Mouse (Mus musculus): ENCODE results near the gene 5330417C22Rik. TPM values are rescaled to one million over a fixed set of nuclear protein-coding genes. Genes with fewer than 3 reads are reported as not detected.
A peak's percentile ranks its signal among the peaks of the same experiment; 100 is the strongest.

Gene 5330417C22Rik
- polyA plus RNA-seq, 1 experiment = not detected

DNA sequence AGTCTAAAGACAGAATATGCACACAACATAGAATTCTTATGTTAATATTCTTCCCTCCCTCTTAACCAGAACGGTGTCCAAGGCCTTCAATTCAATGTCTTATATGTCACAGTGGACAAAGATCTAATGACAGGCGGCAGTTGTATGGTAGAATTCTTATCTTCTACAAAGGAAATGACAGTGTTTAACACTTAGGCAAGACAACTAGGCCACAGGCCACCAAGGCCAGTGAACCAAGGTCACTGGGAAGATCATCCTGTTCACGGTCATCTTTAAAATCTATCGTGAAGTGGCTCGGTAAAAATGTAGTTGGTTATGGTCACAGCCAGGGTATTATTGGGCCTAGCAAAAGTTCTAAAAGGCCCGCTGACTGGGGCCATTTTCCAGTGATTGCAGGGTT, 2.4 kb downstream of the 5330417C22Rik start, which contains the start of gene 1700013F07Rik:
Gene 1700013F07Rik, plus strand, starts transcription at position 200 of the 400 bp plus-strand sequence.
- TF ChIP-seq CTCF (IDR thresholded peaks at IDR 0.05; ENCODE audit: borderline replicate concordance, insufficient read depth, low read length) (no peak), POLR2A (IDR thresholded peaks at IDR 0.05; ENCODE audit: low read depth, low read length) (no peak)
- no peaks in the 10 kb centered on the region for H3K4me1 ChIP-seq (ENCODE audit: control insufficient read depth, insufficient read depth, low read length)
- no peak within 1 kb of the TSS for H3K27ac ChIP-seq (ENCODE audit: insufficient read depth, low read length)
- no peak within 1 kb of the TSS for H3K4me3 ChIP-seq (ENCODE audit: insufficient read depth, low read length)

- Histone ChIP-seq H3K4me3 (ENCODE audit: insufficient read depth, low read length) (no peak overlapping the region), H3K27ac (ENCODE audit: insufficient read depth, low read length) (no peak overlapping the region), H3K4me1 (ENCODE audit: control insufficient read depth, insufficient read depth, low read length) (no peaks in the 10 kb centered on the region)
- TF ChIP-seq POLR2A (IDR thresholded peaks at IDR 0.05; ENCODE audit: low read depth, low read length) (no peak), CTCF (IDR thresholded peaks at IDR 0.05; ENCODE audit: borderline replicate concordance, insufficient read depth, low read length) (no peak)
Measured at GRCm38 (mm10) chr3:108533114-108533885, 3.0 kb downstream of the 5330417C22Rik start.

DNA sequence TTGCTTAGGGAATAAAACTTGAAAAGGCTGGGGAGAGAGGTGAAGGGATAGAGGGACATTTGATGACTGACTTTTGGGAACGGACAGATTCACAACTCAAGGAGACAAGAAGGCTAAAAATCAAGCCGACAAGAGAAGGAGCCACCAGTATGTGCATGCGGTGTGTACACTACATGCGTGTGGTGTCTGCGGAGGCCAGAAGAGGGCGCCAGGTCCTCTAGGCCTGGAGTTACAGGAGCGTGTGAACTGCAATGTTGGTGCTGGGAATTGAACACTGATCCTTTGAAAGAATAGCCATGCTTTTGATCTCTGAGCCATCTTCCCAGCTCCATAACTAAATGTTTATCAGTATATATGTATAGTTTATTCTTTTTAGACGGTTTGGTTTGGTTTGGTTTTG, 7.8 kb downstream of the 5330417C22Rik start:
- H3K27ac ChIP-seq (ENCODE audit: insufficient read depth, low read length) = no peak overlapping the region
- TF ChIP-seq POLR2A (IDR thresholded peaks at IDR 0.05; ENCODE audit: low read depth, low read length) (no peak), CTCF (IDR thresholded peaks at IDR 0.05; ENCODE audit: borderline replicate concordance, insufficient read depth, low read length) (peak; percentile 11; the same call in 1 of the 2 replicates)
- no peaks in the 10 kb centered on the region for H3K4me1 ChIP-seq (ENCODE audit: control insufficient read depth, insufficient read depth, low read length)
- H3K4me3 ChIP-seq (ENCODE audit: insufficient read depth, low read length) = no peak overlapping the region

- 0 out of 2 replicates have a peak, but pooled peaks cover 1% of the 10 kb centered on the region for H3K4me1 ChIP-seq (ENCODE audit: control insufficient read depth, insufficient read depth, low read length)
- TF ChIP-seq POLR2A (IDR thresholded peaks at IDR 0.05; ENCODE audit: low read depth, low read length) (no peak), CTCF (IDR thresholded peaks at IDR 0.05; ENCODE audit: borderline replicate concordance, insufficient read depth, low read length) (no peak)
- H3K4me3 ChIP-seq (ENCODE audit: insufficient read depth, low read length) = no peak overlapping the region
- no peak overlapping the region for H3K27ac ChIP-seq (ENCODE audit: insufficient read depth, low read length)
Measured at GRCm38 (mm10) chr3:108523415-108523814, 12.9 kb downstream of the 5330417C22Rik start.

- Histone ChIP-seq H3K4me3 (ENCODE audit: insufficient read depth, low read length) (no peak overlapping the region), H3K27ac (ENCODE audit: insufficient read depth, low read length) (no peak overlapping the region), H3K4me1 (ENCODE audit: control insufficient read depth, insufficient read depth, low read length) (0 out of 2 replicates have a peak, but pooled peaks cover 4% of the 10 kb centered on the region)
- TF ChIP-seq POLR2A (IDR thresholded peaks at IDR 0.05; ENCODE audit: low read depth, low read length) (no peak), CTCF (IDR thresholded peaks at IDR 0.05; ENCODE audit: borderline replicate concordance, insufficient read depth, low read length) (no peak)
Measured at GRCm38 (mm10) chr3:108518276-108518675, 18.1 kb downstream of the 5330417C22Rik start.

DNA sequence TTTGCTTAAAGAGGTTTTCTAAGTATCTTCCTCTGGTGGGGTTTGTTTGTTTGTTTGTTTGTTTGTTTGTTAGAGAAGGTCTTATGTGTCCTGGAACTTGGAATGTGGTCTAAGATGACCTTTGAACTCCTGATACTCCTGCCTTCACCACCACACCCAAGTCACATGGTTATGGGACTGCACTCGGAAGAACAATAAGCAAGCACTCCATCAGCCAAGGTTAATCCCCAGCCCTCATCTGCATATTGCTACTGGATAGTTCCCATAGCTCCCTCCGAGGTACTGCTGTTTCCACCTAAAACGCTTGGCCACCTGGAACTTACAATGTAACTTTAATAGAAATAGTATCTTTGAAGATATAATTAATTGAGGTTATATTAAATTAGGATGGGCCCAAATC, 22.9 kb downstream of the 5330417C22Rik start:
- Histone ChIP-seq H3K27ac (ENCODE audit: insufficient read depth, low read length) (no peak overlapping the region), H3K4me1 (ENCODE audit: control insufficient read depth, insufficient read depth, low read length) (0 out of 2 replicates have a peak, but pooled peaks cover 4% of the 10 kb centered on the region), H3K4me3 (ENCODE audit: insufficient read depth, low read length) (no peak overlapping the region)
- TF ChIP-seq POLR2A (IDR thresholded peaks at IDR 0.05; ENCODE audit: low read depth, low read length) (no peak), CTCF (IDR thresholded peaks at IDR 0.05; ENCODE audit: borderline replicate concordance, insufficient read depth, low read length) (no peak)

DNA sequence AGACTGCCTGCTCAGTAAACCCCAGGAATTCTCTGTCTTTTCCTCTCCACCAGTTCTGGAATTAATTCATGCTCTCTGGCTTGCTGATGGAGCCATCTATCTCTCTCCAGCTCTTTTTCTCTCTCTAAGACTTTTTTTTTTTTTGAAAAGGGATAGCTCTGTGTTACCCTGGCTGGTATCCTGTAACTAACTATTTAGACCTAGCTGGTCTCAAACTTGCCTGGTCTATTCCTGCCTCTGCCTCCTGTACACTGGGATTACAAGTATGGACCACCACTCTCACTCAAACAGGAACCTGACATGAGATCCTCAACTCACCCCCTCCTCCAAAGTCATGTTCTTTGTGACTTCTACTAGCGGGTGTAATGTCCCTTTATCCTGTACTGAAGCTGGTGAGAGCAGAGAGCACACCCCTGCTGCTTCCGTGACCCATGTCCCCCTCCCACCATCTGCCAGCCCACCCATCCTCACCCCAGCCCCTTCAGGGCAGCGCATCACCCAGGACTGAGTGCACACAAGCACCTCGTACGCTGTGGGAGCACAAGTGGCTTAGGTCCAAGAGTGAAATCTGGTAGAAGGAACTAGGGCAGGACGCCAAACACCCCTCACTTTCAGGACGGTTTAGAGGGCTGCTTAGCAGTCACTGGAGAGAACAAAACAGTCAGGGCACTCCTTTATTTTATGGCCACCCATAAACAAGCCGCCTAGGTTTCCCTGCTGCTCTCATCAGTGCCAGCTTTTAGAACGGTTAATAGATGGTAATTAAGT, 25.4 kb downstream of the 5330417C22Rik start:
- H3K4me1 ChIP-seq (ENCODE audit: control insufficient read depth, insufficient read depth, low read length) = no peaks in the 10 kb centered on the region
- no peak overlapping the region for H3K4me3 ChIP-seq (ENCODE audit: insufficient read depth, low read length)
- H3K27ac ChIP-seq (ENCODE audit: insufficient read depth, low read length) = no peak overlapping the region
- no peak for TF ChIP-seq POLR2A (IDR thresholded peaks at IDR 0.05; ENCODE audit: low read depth, low read length)

GRCm38 (mm10) chr3:108510156-108510555, 26.2 kb downstream of the 5330417C22Rik start:
- no peak for TF ChIP-seq POLR2A (IDR thresholded peaks at IDR 0.05; ENCODE audit: low read depth, low read length)
- TF ChIP-seq CTCF (IDR thresholded peaks at IDR 0.05; ENCODE audit: borderline replicate concordance, insufficient read depth, low read length) = no peak
- H3K4me1 ChIP-seq (ENCODE audit: control insufficient read depth, insufficient read depth, low read length) = no peaks in the 10 kb centered on the region

DNA sequence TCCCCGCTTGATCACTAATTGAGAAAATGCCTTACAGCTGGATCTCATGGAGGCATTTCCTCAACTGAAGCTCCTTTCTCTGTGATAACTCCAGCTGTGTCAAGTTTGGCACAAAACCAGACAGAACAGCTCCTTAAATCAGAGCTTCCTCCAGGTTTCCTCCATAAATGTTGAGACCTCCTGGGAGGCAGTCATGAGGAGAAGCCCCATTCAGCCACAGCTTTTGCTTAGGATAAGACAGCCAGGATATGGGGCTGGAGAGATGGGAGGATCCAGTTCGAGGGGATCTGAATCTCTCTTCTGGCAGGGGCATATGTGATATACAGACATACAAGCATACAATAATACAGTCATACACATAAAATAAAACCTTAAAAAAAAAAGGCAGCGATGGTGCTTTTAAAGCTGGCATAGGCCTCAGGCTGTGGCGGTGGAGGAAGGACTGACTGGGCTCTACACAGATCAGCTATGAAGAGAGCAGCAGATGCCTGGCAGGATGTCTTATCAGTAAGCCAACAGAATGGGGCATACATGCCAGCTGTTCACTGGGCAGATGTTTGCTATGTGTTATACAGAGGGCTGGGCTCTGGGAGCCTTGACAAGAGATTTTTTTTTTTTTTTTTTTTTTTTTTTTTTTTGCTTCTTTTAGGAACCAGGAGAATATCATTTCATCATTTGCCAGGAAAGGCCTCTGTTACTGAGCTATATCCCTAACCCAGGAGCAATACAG, 27.4 kb downstream of the 5330417C22Rik start:
- H3K27ac ChIP-seq (ENCODE audit: insufficient read depth, low read length) = no peak overlapping the region
- no peaks in the 10 kb centered on the region for H3K4me1 ChIP-seq (ENCODE audit: control insufficient read depth, insufficient read depth, low read length)
- no peak overlapping the region for H3K4me3 ChIP-seq (ENCODE audit: insufficient read depth, low read length)
- no peak for TF ChIP-seq CTCF (IDR thresholded peaks at IDR 0.05; ENCODE audit: borderline replicate concordance, insufficient read depth, low read length)
- TF ChIP-seq POLR2A (IDR thresholded peaks at IDR 0.05; ENCODE audit: low read depth, low read length) = no peak

More at GRCm38 (mm10) chr3:108510156-108510555, 26.2 kb downstream of the 5330417C22Rik start:
- H3K4me3 ChIP-seq (ENCODE audit: insufficient read depth, low read length) = no peak overlapping the region
- no peak overlapping the region for H3K27ac ChIP-seq (ENCODE audit: insufficient read depth, low read length)
